Mouse (Mus musculus) heart, embryonic 14.5 days (tissue): ENCODE results near the gene Ncstn. TPM values are rescaled to one million over a fixed set of nuclear protein-coding genes. Genes with fewer than 3 reads are reported as not detected.

Experiments
- ATAC-seq: fragments of 200-750 bp; cut with Nextera tagmentation; 2 replicates; pipeline ENCODE4 v1.8.0; 2017; ENCODE audit warnings: low read depth, moderate TSS enrichment; ENCODE audit not compliant: insufficient number of reproducible peaks, insufficient read depth, low FRiP score
- H3K27ac ChIP-seq, 2 experiments: fragments of 200-500 bp in 1 of 2; fragments of 300-500 bp in 1 of 2; sonication (generic) in 1 of 2; replicated peaks in 1 of 2; 2 replicates each; pipeline ENCODE4 v1.5.1; 2012 to 2014; ENCODE audit warnings: low read depth in 2 of 2, low read length in 2 of 2, control low read depth in 1 of 2, mild to moderate bottlenecking in 1 of 2, mixed read lengths in 1 of 2; ENCODE audit not compliant: control insufficient read depth in 1 of 2, insufficient read depth in 1 of 2
- H3K27me3 ChIP-seq: fragments of 300-500 bp; sonication (generic); 2 replicates; pipeline ENCODE4 v1.6.1; 2014; ENCODE audit warnings: mild to moderate bottlenecking, low read length, control low read depth; ENCODE audit not compliant: control insufficient read depth, insufficient read depth
- H3K36me3 ChIP-seq: fragments of 300-500 bp; sonication (generic); 2 replicates; pipeline ENCODE4 v1.6.1; 2014; ENCODE audit warnings: mild to moderate bottlenecking, control low read depth, low read length, mixed read lengths; ENCODE audit not compliant: control insufficient read depth, insufficient read depth
- H3K4me1 ChIP-seq, 2 experiments: fragments of 200-500 bp in 1 of 2; fragments of 300-500 bp in 1 of 2; sonication (generic) in 1 of 2; 2 replicates each; pipeline ENCODE4 v1.6.1; 2012 to 2014; ENCODE audit warnings: low read length in 2 of 2, control low read depth in 1 of 2, mixed read lengths in 1 of 2; ENCODE audit not compliant: control insufficient read depth in 2 of 2, insufficient read depth in 2 of 2
- H3K4me2 ChIP-seq: fragments of 300-500 bp; sonication (generic); 2 replicates; pipeline ENCODE4 v1.6.1; 2014; ENCODE audit warnings: mild to moderate bottlenecking, low read length
- H3K4me3 ChIP-seq, 2 experiments: fragments of 200-500 bp in 1 of 2; fragments of 300-500 bp in 1 of 2; sonication (generic) in 1 of 2; 2 replicates each; pipeline ENCODE4 v1.5.1; 2012 to 2014; ENCODE audit warnings: low read length in 2 of 2, mild to moderate bottlenecking in 2 of 2, control low read depth in 1 of 2, low read depth in 1 of 2, moderate library complexity in 1 of 2; ENCODE audit not compliant: control insufficient read depth in 1 of 2, insufficient read depth in 1 of 2
- H3K9ac ChIP-seq: fragments of 300-500 bp; sonication (generic); 2 replicates; pipeline ENCODE4 v1.6.1; 2014; ENCODE audit warnings: mild to moderate bottlenecking, low read length
- H3K9me3 ChIP-seq: fragments of 300-500 bp; sonication (generic); 2 replicates; pipeline ENCODE4 v1.6.1; 2016; ENCODE audit warnings: low read length, control low read depth; ENCODE audit not compliant: control insufficient read depth
- WGBS: fragments of 180-500 bp; shearing (Covaris S2); extraction: QIAGEN DNeasy Blood & Tissue Kit; methylation state at CpG from one replicate; pipeline ENCODE4 v1.1.7; 2014; 5-methylcytosine and 5-hydroxymethylcytosine counted together
- polyA plus RNA-seq: library from polyadenylated mRNA; unstranded; fragments of >200 nt; fragmentation: Nextera tagmentation; extraction: Ambion mirVana; gene quantifications from 2 replicates; pipeline ENCODE4 v1.2.1, GENCODE M21; 2014

Gene Ncstn
- polyA plus RNA-seq, 1 experiment from 2014 or later, result 120 TPM

DNA sequence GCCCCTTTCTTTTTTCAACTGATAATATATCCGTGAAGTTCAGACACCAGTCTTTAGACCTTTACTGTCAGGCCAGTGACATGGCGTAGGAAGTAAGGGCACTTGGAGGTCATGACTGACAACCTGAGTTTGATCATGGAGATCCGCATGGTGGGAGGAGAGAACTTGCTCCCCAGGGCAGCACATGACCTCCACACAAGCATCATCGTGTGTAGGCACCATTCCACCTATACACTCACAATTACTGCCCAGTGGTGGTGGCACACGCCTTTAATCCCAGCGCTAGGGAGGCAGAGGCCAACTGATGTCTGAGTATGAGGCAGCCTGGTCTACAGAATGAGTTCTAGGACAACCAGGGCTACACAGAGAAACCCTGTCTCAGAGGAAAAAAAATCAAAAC, 42.0 kb upstream of the Ncstn start:
- Histone ChIP-seq H3K27me3 (no peaks in the 10 kb centered on the region), H3K9me3 (no peaks in the 10 kb centered on the region), H3K4me2 (no peak overlapping the region), H3K9ac (no peak overlapping the region), H3K36me3 (peaks cover 53% of the 10 kb centered on the region), H3K4me1 (peaks cover 4 to 6% of the 10 kb centered on the region in 2 experiments), H3K27ac (no peak overlapping the region), H3K4me3 (no peak overlapping the region)
- ATAC-seq, result no peak
- WGBS, result 73% methylated on average over 6 of the region's 6 CpGs

DNA sequence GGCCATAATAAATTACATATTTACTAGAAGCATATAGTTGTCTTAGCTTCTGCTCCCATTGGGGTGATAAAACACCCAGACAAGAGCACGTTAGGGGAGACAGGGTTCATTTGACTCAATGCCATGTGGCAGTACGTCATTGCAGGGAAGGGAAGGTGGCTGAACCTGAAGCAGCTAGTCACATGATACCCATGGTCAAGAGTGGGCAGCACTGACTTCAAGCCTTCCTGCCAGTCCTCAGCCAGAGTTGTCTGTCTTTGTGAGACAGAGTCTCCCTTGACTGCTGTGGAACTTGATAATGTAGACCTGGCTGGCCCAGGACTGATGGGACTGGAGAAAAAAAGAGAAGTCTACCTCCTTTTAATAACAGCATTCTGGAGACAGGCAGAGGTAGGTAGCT, 40.1 kb upstream of the Ncstn start:
- no peak for ATAC-seq
- Histone ChIP-seq H3K27me3 (no peaks in the 10 kb centered on the region), H3K9ac (no peak overlapping the region), H3K4me3 (no peak overlapping the region), H3K36me3 (peaks cover 59% of the 10 kb centered on the region), H3K27ac (no peak overlapping the region), H3K9me3 (no peaks in the 10 kb centered on the region), H3K4me1 (peaks cover 4% of the 10 kb centered on the region in 2 experiments), H3K4me2 (no peak overlapping the region)
- WGBS, result 69% methylated on average over 2 of the region's 2 CpGs

DNA sequence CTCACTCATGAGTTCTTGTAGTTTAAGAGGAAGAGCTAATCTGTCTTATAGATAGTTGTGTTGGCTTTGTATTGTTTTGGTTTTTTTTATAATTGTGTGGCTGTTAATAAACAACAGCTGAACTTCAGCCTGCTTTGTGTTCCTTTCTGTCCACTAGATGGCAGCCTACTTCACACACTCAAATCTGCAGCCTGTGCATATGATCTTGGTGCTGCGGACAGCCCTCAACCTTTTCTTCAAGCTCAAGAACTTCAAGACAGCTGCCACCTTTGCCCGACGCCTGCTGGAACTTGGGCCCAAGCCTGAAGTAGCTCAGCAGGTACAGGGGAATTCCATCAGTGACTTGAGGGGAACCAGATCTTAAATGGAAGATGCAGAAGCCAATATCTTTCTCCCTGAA, 37.1 kb upstream of the Ncstn start:
- Histone ChIP-seq H3K27me3 (no peaks in the 10 kb centered on the region), H3K4me1 (no peaks in the 10 kb centered on the region), H3K9ac (no peak overlapping the region), H3K36me3 (peaks cover 88% of the 10 kb centered on the region), H3K9me3 (no peaks in the 10 kb centered on the region), H3K4me3 (no peak overlapping the region), H3K27ac (no peak overlapping the region), H3K4me2 (no peak overlapping the region)
- ATAC-seq, result no peak
- 60% methylated on average over 3 of the region's 3 CpGs for WGBS

DNA sequence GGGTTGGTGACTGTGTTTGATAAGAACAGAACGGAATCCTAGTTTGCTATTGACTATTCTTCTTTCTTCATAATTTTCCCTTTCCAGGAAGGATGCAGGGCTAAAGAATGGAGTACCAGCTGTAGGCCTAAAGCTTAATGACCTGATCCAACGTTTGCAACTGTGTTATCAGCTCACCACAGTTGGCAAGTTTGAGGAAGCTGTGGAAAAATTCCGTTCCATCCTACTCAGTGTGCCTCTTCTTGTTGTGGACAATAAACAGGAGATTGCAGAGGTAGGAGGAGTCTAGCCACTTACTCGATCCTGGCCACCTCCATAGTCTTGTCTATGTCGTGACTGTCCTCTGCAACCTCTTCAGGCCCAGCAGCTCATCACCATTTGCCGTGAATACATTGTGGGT, 36.5 kb upstream of the Ncstn start:
- ATAC-seq, result no peak
- Histone ChIP-seq H3K9ac (no peak overlapping the region), H3K4me1 (no peaks in the 10 kb centered on the region), H3K4me2 (no peak overlapping the region), H3K9me3 (no peaks in the 10 kb centered on the region), H3K27me3 (no peaks in the 10 kb centered on the region), H3K36me3 (peaks cover 95% of the 10 kb centered on the region), H3K27ac (no peak overlapping the region), H3K4me3 (no peak overlapping the region)
- WGBS, result 67% methylated on average over 6 of the region's 6 CpGs

DNA sequence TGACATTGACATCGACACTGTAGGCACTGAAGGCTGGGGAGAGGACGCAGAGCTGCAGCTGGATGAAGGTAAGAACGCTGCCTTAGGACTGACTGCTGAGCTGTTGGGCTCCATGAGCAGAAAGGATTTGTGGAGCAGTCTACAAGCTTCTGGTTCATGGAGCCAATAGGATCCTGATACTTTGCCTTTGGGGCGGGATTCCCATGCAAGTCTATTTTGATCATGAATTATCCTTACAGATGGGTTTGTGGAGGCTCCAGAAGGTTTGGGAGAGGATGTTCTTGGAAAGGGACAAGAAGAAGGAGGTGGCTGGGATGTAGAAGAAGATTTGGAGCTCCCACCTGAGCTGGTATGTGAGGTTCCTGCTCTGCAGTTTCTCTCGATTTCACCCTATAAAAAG, 34.4 kb upstream of the Ncstn start:
- H3K27me3 ChIP-seq, result no peaks in the 10 kb centered on the region
- no peaks in the 10 kb centered on the region for H3K9me3 ChIP-seq
- H3K9ac ChIP-seq, result no peak overlapping the region
- no peak overlapping the region for H3K27ac ChIP-seq
- H3K4me1 ChIP-seq, result no peaks in the 10 kb centered on the region
- 84% methylated on average over 5 of the region's 5 CpGs for WGBS
- ATAC-seq, result no peak
- no peak overlapping the region for H3K4me2 ChIP-seq
- peaks cover 99% of the 10 kb centered on the region for H3K36me3 ChIP-seq
- H3K4me3 ChIP-seq, result no peak overlapping the region

DNA sequence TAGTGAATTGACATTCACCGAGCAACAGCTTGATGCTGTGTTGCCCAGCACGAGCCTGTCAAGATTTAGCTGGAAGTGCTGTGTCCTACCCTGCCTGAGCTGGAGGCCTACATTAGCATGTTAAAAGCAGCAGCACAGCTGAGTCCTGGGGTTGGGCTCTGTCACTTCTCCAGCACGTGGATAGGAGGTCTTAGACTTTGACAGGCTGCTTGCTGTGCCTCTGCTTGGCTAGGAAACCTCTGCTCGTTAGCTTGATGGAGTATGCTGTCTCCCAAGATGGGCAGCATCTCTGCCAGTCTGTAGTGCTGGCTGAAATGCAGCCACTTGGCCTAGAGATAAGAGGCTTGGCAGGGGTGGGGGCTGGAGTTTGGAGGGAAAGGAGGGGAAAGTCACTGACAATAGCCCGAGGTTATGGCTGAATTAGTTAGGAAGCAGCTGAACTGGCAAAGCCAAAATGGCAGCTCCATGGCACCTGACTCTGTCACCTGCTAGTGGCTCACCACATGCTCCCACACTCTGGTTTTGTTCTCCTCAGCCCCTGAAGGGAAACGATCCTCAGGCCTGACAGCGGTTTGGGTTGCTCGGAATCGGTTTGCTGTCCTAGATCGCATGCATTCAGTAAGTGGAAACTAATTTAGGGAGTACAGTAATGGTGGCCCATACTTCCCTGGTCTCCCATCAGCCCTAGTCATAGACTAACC, 25.3 kb upstream of the Ncstn start:
- peaks cover 100% of the 10 kb centered on the region for H3K36me3 ChIP-seq
- no peak for ATAC-seq
- WGBS, result 60% methylated on average over 10 of the region's 10 CpGs

DNA sequence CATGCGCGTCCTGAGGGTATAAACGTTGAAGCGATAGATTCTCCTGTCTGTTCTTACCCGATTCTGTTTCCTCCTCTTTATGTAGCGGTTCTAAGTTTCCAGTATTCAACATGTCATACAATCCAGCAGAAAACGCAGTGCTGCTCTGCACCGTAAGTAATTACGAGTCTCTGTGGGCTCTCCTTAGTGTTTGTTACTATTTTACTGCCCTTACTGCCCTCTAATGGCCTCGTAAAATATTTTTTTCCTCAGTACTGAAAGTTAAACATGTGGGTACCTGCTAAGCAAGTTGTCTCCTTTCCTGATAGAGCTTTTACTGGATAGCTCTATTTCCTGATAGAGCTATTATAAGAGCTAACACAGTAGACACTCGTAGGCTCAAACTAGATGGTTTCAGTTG, 22.5 kb upstream of the Ncstn start:
- Histone ChIP-seq H3K36me3 (peaks cover 99% of the 10 kb centered on the region), H3K27me3 (no peaks in the 10 kb centered on the region), H3K27ac (no peak overlapping the region), H3K4me3 (no peak overlapping the region), H3K9me3 (no peaks in the 10 kb centered on the region), H3K4me2 (no peak overlapping the region), H3K9ac (no peak overlapping the region), H3K4me1 (no peaks in the 10 kb centered on the region; a peak in 1 of 4 replicates)
- WGBS, result 83% methylated on average over 11 of the region's 11 CpGs
- no peak for ATAC-seq

More for the DNA sequence above, 25.3 kb upstream of the Ncstn start:
- H3K4me2 ChIP-seq, result no peak overlapping the region
- H3K4me3 ChIP-seq, result no peak overlapping the region
- no peaks in the 10 kb centered on the region for H3K9me3 ChIP-seq
- H3K4me1 ChIP-seq, result no peaks in the 10 kb centered on the region; a peak in 1 of 4 replicates
- no peak overlapping the region for H3K9ac ChIP-seq
- H3K27ac ChIP-seq, result no peak overlapping the region
- H3K27me3 ChIP-seq, result no peaks in the 10 kb centered on the region

DNA sequence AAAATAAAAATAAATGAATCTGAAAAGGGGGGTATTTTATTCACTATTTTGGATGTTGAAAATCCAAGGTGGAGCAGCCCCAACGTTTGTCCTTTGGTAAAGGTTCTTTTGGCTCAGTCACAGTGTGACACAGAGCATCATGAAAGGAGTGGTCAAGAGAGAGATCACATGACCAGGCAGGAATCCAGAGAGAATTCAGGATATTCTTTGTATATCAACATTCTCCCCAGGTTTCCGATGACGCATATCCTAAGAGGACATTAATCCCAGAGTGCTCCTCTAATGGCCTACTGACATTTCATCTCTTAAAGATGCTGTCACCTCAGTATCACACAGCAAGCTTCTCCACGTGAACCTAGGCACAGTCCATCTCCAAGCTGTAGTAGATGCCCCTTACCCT, 21.0 kb upstream of the Ncstn start:
- Histone ChIP-seq H3K36me3 (peaks cover 97% of the 10 kb centered on the region), H3K9ac (no peak overlapping the region), H3K4me3 (no peak overlapping the region), H3K9me3 (no peaks in the 10 kb centered on the region), H3K27ac (no peak overlapping the region), H3K4me2 (no peak overlapping the region), H3K4me1 (no peaks in the 10 kb centered on the region; a peak in 1 of 4 replicates), H3K27me3 (no peaks in the 10 kb centered on the region)
- no peak for ATAC-seq
- 80% methylated on average over 4 of the region's 4 CpGs for whole genome bisulfite sequencing
